Mouse (Mus musculus) heart, adult 18-20 months (tissue): ENCODE results near the gene Igsf8. TPM values are rescaled to one million over a fixed set of nuclear protein-coding genes. Genes with fewer than 3 reads are reported as not detected.

Experiments used
- DNase-seq, 2 experiments: peaks; one replicate each; pipeline ENCODE4 v3.0.0; 2021 to 2022; ENCODE audit warnings: mixed read lengths in 1 of 2
- total RNA-seq, 2 experiments: library from RNA; stranded (reverse); gene quantifications; 2 replicates each; pipeline ENCODE4 v1.2.3; 2021

Gene Igsf8
- total RNA-seq, 2 experiments from 2014 or later = 9.8 to 10.1 TPM

DNA sequence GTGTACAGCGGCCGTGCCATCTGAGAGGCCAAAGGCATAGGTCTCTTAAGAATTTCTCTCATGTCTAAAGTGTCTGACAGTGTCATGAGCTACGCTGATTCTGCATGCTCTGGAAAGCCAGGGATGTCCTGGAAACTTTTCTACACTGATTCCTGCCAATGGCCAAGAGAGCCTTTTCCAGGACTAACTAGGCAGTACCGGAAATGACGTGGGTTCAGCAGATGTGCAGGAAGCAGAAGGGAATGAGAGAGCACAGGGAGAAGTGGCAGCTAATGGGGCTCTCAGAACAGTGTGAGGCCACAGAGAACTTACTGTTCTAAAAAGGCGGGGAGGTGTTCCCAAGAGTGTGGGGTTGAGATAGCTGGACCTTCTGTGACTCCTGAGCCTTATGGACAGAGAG lies 11.9 kb downstream of the Igsf8 start:
- DNase-seq = peak; percentile 65 to 75

DNA sequence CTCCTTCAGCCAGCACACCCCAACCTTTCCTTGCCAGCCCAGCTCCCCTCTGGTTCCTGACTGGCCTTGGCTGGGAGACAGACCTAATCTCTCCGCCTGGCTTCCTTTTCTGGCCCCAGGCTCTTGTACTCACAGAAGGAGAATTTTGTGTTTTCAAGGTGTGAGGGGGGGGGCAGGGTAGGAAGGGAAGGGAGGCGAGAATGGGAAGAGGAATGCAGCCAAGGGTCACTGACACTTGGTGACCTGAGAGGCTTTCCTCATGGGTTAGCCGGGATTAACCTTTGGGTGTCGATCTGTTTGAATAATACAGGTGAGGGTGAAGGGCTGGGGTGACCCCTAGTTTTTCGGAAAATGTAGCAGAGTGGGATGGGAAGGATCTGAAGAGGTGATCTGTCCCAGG lies 12.7 kb downstream of the Igsf8 start:
- peak in 1 of 2 experiments; percentile 10 for DNase-seq

DNA sequence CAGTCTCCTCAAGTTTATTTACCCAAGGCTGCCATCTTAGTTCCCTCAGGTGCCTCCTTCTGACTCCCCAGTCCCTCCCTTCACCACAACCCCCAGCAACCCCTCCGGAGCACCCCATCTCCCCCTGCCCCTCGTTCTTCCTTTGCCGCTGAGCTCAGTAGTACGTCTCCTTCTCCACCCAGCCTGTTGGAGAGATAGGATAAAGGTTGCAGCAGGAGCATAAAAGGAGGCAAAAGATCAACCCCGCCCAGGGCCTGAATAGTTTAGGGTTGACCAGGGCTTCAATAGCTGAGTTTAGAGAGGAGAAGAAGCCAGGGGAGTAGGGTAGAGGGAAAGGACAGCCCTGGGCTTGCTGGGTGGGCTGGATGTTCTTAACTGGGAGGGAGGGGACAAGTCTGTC lies 13.1 kb downstream of the Igsf8 start:
- DNase-seq = peak in 1 of 2 experiments; percentile 2

DNA sequence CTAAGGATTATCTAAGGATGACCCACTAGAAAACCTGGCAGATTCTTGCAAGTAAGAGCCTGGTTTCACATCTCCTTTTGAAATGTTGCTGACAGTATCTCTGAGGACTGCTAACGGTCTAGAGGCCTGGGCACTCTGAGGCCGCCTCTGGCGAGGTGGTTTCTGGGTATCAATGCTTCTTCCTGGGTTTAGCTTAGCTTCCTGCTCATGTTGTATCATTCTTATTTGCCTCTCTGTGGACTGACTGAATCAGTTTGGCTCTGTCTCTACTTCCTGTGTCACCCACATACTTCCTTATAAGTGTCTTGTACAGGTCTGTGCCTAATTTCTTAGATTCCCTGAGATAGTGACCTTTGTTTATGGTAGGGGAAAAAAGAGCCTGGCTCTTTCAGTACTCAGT lies 15.7 kb downstream of the Igsf8 start:
- DNase-seq = peak; percentile 15 to 64

DNA sequence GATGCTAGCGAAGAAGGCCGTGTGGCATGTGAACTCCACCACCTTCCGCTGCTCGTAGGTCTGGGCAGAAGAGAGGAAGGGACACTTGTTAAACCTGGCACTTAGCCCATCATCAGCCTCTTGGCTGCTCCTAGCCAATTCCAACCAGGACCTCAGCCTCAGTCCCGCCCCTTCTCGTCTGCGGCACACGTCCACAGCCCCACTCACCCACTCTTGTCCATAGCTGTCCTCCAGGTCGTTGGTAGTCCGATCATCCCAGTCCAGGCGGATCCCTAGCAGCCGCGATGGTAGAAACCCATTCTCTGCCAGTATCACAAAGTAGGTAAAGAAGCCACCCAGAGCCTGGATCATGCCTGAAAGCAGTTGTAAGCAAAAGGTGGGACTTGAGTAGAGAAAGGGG lies 16.9 kb downstream of the Igsf8 start:
- DNase-seq = peak in 1 of 2 experiments; percentile 16

DNA sequence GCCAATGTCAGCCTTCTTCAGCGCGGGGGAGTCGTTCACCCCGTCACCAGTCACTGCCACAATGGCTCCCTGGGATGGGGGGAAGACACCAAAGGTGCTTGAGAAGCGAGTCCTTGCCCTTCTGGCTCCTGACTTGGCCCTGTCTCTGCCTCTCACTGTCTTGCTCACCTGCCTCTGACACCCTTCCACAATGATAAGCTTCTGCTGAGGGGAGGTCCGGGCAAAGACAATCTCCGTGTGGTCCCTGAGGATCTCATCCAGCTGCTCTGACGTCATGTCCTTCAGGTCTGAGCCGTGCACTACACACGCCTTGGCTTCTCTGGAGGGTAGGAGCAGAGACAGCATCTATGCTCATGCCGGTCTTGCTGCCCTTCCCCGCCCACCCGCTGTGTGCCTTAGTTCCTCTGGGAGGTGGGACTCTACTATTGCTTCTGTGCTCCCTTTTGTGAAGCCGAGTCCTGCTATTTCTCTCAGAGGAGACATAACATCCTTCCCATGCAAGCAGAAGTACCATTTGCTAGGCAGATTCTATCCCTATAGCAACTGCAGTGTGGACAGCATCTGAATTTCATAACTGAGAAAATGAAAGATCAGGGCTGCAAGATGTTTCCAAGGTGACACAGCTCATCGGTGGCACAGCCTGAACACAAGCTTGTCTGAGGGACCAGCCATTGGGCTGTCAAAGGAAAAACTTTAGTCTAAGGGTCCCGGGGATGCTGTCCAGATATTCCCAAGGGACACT lies 18.5 kb downstream of the Igsf8 start:
- DNase-seq = peak in 1 of 2 experiments; percentile 10

DNA sequence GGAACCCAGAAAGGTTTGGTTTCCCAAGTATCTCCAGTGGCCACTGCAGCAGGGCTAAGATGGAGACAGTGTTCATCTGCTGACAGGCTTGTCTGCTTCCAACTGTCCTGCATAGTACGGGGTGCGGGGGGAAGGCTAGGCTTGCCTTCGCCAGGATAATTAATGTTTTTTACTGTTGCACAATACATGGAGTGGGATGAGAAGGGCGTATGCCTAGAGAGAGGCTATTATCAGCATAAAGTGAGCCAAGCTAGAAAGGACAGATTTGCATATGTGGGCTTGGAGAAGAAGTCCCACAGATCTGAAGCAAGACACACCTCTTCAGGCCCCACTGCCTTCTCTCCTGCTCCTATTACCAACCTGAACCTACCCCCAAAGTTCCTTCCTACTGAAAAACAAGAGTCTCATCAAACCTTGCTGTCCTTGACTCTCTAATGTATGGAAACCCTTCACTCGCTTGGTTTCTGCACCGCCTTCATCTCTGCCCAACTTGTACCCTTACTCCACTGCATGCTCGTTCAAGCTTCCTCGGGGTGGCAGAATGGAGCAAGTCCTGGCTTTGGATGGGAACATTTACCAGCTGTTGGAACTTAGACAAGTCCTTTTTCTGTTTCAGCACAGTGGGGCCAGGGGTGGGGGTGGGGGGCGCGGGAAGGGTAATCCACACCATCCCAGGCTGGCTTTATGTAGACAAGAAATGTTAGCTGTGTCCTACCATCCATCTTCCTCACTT lies 20.2 kb downstream of the Igsf8 start:
- DNase-seq = peak; percentile 57 to 70

DNA sequence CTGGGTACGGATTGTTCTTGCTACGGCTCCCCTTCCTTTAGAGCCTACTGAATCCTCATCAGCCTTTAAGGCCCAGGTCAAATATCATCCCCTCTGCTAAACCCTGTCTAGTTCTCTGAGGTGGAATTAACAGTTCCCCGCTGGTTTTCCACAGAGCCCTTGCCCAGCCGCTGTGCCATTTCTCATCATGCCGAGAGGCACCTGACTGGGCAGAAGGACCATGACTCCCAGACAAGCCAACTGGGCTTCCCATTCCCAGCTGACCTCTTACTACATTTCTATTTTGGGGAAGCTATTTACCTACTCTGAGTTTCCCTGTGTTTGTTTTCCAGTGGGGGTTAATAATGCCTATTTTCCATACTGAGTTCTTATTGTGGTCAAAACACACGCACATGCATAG lies 21.6 kb downstream of the Igsf8 start:
- peak; percentile 59 to 63 for DNase-seq

DNA sequence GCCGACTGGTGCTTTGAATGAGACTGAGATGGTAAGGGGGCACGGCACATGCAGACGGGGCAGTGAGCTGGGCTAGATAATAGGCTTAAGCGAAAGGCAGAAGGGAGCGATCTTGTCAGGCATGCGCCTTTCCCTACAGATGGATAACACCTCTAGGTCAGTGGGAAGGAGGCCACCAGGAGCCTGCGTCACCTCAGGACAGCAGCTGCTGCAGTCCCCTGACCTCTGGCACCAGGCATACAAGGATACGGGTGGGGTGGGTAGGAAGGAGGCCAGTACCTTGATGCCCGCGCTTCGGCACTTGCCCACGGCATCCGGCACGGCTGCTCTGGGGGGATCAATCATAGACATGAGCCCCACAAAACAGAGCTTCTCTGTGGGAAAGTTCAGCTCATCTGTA lies 22.8 kb downstream of the Igsf8 start:
- no peak for DNase-seq

DNA sequence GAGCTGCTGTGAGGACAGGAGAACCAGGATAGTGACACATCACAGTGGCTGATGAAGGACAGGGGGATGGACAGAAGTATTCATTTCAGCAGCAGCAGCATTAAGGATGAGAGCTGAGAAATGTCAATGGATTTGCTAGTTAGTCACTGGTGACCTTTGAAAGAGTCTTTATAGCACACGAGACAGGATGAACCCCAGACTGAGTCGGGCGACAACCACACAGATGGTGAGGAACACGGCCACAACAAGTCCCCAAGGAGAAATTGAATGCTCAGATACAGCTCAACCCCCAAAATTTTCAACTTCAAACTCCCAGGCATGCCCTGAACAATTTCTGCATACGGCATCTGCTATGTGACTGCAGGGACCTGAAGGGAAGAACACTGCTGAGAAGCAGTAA lies 25.3 kb downstream of the Igsf8 start:
- DNase-seq = no peak

DNA sequence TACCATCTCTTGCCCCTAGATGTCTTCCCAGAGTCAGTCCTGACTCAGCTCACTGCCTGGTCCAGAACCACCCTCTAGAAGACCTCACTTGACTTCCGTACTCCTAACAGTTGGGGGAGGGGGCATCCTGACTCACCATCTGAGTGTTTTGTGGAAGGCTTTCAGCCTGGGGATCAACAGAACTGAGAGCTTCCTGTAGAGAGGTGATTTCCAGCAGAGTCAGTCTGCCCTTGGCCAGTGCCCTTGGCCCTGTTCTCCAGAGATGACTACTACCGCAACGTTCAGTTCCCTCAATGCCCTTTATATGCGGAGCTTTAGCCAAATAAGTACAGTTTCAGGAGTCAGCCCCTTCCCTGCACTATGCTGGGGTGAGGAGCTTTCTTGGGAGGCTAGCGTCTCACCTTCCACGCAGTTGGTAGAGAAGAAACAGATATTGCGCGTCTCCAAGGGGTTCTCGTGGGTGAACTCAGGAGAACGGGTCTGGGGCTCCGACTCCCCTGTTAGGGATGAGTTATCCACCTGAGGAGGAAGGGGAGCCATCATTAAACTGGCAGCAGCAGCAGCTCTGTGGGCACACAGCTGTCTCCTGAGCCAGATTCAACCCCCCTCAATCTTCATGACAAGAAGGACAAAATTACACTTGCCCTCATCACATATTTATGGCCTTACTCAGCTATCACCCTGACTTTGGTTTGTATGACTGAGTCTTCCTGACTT lies 27.6 kb downstream of the Igsf8 start:
- DNase-seq = no peak

DNA sequence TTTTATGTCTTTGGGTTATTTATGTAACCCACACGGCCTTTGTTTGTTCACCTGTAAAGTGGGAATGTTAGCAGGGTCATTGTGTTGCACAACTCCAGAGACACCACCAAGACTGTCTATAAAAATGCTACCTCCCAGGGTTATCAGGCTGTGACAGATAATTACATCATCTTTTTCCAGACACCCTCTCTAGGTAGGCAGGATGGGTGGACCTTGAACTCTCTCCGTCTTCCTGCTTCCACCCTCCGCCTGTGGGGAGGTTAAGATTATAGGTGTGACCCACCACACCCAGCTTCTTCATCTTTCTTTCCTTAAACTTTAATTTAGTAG lies 28.1 kb downstream of the Igsf8 start:
- DNase-seq = no peak

DNA sequence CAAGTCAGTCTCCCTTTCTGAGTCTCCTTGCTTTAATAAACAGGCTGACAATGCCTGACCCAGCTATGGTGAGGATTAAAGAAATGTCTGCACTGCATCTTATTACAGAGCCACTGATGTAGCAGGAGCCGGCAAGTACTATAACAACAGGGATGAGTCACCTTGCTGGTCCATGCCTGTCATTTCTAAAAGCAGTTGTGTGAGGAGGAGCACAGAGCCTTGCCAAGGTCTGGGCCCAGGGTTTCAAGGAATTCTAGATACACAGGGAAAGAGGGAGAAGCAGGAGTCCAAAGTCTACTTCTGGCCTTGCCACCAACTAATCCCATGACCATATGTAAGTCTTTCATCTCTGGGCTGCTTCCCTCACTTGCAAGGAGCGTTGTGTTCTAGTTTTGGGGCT lies 31.4 kb downstream of the Igsf8 start:
- no peak for DNase-seq

DNA sequence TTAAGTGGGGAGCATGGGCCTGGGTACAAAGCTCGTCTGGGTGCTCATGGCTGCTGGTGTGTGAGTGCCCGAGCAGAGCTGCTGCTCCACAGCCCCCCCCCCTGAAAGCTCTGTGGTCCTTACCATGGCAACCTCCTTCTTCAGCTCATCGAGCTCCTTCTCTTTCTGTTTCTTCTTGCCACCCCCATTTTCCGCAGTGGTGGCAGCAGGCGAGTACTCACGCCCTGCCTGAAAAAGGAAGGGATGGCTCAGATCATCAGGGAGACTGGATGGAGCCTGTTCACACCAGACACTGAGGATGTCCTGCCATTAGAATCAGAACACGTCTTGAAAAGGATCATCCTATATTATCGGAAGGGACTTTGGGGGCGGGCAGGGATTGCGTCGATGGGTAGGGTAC lies 32.0 kb downstream of the Igsf8 start:
- no peak for DNase-seq

DNA sequence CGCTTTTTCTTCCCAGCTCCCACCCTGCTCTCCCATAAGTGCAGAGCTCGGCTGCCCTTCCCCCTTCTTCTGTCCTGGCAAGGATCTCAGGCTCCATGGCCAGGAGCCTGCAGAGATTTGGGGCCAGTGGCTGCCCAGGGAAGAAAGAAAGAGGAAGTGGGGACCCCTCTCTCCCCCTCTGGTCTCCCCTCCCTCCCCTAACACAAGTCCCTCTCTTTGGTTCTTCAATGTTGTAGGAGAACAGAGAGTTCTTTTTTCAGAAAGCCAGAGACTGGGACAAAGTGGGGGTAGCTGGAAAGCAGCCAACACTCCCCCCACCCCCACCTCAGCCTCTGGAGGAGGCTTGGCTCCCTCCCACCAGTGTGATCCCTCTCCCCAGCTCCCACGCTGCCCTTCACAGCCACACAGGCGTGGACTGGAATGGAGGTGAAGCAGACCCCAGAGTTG lies 34.3 kb downstream of the Igsf8 start:
- peak; percentile 62 to 69 for DNase-seq

DNA sequence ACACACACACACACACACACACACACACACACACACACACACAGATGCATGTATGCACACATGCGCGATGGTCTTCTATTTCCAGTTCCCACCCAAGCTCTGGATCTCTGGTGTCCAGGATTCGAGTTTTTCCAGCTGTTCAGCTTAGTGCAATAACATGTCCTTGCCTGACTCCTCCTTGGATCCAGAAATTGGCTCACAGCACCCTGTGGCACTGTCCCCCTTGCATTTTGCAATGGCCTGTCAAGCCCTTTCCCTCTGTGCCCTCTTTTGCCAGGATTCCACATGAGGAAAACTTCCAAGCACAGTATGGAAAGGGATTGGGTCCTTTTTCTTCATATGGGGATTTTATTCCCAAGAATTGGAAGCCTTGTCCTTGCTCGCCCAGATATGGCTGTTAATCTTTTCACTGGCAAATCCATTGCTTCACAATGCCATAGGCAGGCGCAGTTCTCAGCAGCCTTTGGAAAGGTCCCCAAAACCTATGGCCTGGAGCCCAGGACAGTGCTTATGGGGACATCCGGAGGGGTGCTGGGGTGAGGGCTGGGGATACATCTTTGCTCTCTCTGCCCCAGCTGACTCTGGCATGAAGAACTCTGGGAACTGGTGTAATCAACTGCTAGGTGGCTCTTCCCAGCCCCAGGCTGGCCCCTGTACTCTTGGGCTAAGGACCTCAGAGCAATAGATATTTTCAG lies 35.5 kb downstream of the Igsf8 start:
- DNase-seq = peak; percentile 78 to 80

DNA sequence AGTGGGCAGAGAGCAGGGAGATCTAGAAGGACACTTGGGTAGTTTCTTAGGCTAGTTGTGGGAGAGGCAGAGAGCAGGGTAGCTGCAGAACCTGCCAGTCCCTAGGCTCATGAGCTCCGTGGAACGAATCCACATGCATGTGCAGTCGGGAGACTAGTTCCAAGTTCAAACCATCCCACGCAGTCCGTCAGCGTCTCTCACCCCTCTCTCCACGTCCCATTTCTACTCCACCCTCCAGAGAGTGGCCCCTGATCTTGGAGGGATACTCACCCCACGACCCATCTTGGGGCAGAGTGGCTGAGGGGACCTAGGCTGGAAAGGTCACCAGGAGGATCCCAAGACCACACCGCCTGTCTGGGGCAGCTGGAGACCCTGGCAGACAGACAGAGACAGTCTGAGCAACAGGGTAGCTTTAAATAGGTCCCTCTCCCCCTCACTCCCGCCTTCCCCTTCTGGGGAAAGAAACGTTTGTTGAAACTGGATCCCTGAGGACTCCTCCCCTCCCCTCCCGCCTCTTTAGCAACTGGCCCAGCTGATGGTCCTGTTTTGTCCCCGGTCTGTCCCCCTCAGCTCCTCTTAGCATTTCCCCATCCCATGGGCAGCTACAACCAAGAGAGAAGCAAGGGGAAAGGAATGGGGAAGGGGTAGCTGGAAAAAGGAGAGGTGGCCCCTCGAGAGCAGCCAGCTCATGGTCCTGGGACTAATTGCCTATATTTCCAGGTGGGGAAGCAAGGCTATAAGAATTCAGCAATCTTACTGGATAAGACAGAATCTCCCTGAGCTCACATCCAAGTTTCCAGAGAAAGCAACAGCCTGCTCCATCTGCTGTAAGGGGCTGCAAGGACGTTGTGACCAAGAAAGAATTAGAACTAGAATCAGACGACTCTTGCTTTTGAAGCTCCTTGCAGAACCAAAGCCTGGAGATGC lies 36.4 kb downstream of the Igsf8 start, which contains the start of gene Atp1a2:
Gene Atp1a2, minus strand, starts transcription at position 454 of the 927 bp plus-strand sequence.
- DNase-seq = peak; percentile 88 to 90

DNA sequence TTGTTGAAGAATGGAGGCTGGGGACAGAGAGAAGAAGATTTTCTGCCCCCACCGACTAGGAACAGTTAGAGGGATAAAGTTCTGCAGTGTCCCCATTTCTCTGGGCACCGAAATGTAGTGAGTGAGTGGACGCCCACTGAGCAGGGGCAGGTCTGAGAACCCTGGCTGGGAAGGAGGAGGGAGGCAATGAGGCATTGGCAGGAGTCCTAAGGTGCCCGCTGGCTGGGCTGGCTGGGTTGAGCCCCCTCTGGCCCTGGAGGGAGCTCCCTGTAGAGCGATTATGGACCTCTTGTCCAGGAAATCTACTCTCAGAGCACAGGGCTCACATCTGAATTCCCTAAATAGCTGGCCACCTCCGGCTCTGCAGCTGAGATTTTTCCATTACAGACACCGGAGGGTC lies 38.1 kb downstream of the Igsf8 start:
- DNase-seq = no peak

DNA sequence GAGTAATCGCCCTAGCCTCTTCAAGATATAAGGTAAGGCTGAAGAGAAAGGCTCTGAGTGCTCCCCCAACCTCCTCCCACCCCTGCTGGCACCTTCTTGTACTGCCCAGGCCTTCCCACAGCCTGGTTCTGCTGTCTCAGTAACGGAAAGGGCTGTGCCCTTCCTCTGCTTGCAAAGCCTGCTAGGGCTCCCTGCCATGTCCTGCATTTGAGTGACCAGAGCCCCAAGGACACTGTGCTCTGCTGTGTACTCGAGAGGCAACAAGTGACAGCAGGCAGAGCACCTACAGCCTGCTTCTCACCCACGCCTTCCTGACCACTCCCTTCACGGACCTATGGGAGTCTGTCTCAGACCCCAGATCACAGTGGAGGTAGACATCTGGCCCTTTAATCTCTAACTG lies 38.8 kb downstream of the Igsf8 start:
- peak; percentile 75 to 80 for DNase-seq

DNA sequence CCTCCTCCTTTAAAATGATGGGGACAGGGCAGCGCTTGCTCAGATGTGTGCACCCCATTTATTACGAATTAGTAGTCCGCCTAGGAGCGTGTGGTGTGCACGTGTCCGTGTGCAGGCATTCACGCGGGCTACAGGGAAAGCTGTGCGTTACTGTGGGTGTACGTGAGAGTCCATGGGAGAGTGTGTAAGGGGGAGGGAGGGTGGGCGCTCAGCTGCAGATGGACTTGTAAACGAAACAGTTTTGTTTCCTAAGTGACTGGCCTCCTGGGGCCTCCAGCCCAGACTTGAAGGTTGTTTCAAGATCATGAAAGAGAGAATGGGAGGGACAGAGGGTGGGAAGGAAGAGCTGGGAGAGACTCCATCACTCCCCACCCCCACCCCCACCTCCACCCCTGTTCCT lies 39.7 kb downstream of the Igsf8 start:
- DNase-seq = no peak

DNA sequence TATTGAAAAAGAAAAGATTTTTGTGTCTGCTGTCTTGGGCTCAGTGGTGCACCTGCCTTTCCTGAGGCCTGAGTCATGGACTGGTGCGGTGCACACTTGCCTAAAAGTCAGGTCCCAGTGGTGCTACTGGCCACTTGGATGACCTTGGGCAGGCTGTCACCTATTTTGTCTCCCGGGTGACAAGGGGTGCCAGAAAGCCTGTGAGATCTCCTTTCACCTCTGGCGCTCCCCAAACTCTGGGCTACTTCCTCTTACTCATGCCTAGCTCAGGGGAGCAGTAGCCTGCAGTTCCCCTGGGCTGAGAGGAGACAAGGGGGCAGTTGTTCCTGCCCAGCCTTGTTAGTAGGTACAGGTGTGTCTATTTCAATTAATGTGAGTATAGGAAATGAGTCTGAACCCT lies 40.9 kb downstream of the Igsf8 start:
- DNase-seq = no peak
